19 mouse cellular contexts compared by ENCODE assay signal in genomic region chr10:41870101-41870500, GRCm38 (mm10).
"Had no signal": no experiment of that assay in that cellular context is flagged by ENCODE, and none has a peak within 500 bp of the region (broad histone marks: within the 10 kb centered on the region; RNA-seq: fewer than 3 reads in every experiment).

No protein-coding gene starts in this region.

- H3K27ac ChIP-seq: kidney, embryonic 15.5 days; left cerebral cortex, adult 2 months; limb, embryonic 10.5 days; limb, embryonic 13.5 days; liver, embryonic 13.5 days; midbrain, embryonic 10.5 days had no signal

- DNase-seq: kidney, adult 11 months; kidney, adult 8-10 months; kidney, postnatal 10 days; kidney, postnatal 36 days; layer of hippocampus, postnatal 36 days; liver, embryonic 13.5 days; lung, adult 2 months; lung, postnatal 14 days; lung, postnatal 4 days; midbrain, embryonic 14.5 days; thymus, adult 2 months; thymus, postnatal 14 days; thymus, postnatal 4 days had no signal

- H3K27me3 ChIP-seq: kidney, embryonic 15.5 days; limb, embryonic 13.5 days; liver, embryonic 13.5 days; megakaryocyte, embryonic 14.5 days had no signal

- H3K4me2 ChIP-seq: kidney, embryonic 15.5 days; limb, embryonic 13.5 days; liver, embryonic 13.5 days had no signal

- H3K9ac ChIP-seq: kidney, embryonic 15.5 days; limb, embryonic 13.5 days; liver, embryonic 13.5 days had no signal

- H3K36me3 ChIP-seq: kidney, embryonic 15.5 days; limb, embryonic 10.5 days; limb, embryonic 13.5 days; liver, embryonic 13.5 days; midbrain, embryonic 10.5 days had no signal

- H3K4me3 ChIP-seq: kidney, embryonic 15.5 days; left cerebral cortex, adult 2 months; limb, embryonic 10.5 days; limb, embryonic 13.5 days; liver, embryonic 13.5 days; megakaryocyte, embryonic 14.5 days; midbrain, embryonic 10.5 days had no signal

- H3K9me3 ChIP-seq: kidney, embryonic 15.5 days; limb, embryonic 10.5 days; limb, embryonic 13.5 days; liver, embryonic 13.5 days; megakaryocyte, embryonic 14.5 days; midbrain, embryonic 10.5 days had no signal
